Mouse (Mus musculus) thymus, adult 2 months (tissue): ENCODE measurements around the gene Atrnl1. TPM values are rescaled to one million over a fixed set of nuclear protein-coding genes. Genes with fewer than 3 reads are reported as not detected.

Source experiments
- DNase-seq: peaks from one replicate; pipeline ENCODE4 v3.0.0; 2021
- H3K27ac ChIP-seq: fragments of 200-500 bp; 2 replicates; pipeline ENCODE4 v1.5.1; 2012; ENCODE audit warnings: low read length, control low read depth; ENCODE audit not compliant: control insufficient read depth, insufficient read depth
- H3K27me3 ChIP-seq: fragments of 200-500 bp; 2 replicates; pipeline ENCODE4 v1.6.1; 2012; ENCODE audit warnings: mild to moderate bottlenecking, low read length, moderate library complexity, mixed read lengths; ENCODE audit not compliant: control insufficient read depth, insufficient read depth
- H3K36me3 ChIP-seq: fragments of 200-500 bp; 2 replicates; pipeline ENCODE4 v1.6.1; 2012; ENCODE audit warnings: mild to moderate bottlenecking, low read length, moderate library complexity; ENCODE audit not compliant: control insufficient read depth, insufficient read depth
- H3K4me1 ChIP-seq: fragments of 200-500 bp; replicated peaks from 2 replicates; pipeline ENCODE4 v1.6.1; 2012; ENCODE audit warnings: low read length; ENCODE audit not compliant: control insufficient read depth, insufficient read depth
- H3K4me3 ChIP-seq: fragments of 200-500 bp; 2 replicates; pipeline ENCODE4 v1.5.1; 2012; ENCODE audit warnings: mild to moderate bottlenecking, low read length, control low read depth, moderate library complexity; ENCODE audit not compliant: control insufficient read depth, insufficient read depth
- CTCF ChIP-seq: fragments of 200-500 bp; IDR thresholded peaks from 2 replicates; pipeline ENCODE4 v1.5.1; 2012; ENCODE audit warnings: mild to moderate bottlenecking, control low read depth, low read length, moderate library complexity, borderline replicate concordance; ENCODE audit not compliant: control insufficient read depth, poor library complexity, insufficient read depth; ENCODE audit errors: extremely low read depth
- POLR2A ChIP-seq: fragments of 200-500 bp; IDR thresholded peaks from 2 replicates; pipeline ENCODE4 v1.6.1; 2012; ENCODE audit warnings: mild to moderate bottlenecking, low read length, control low read depth, moderate library complexity; ENCODE audit not compliant: control insufficient read depth, poor library complexity, insufficient read depth; ENCODE audit errors: extremely low read depth
- WGBS: fragments of 180-500 bp; shearing (Covaris S2); methylation state at CpG from one replicate; pipeline ENCODE4 v1.1.7; 2018; 5-methylcytosine and 5-hydroxymethylcytosine counted together
- polyA plus RNA-seq: library from polyadenylated mRNA; depleted of rRNA; stranded (reverse); fragments of >200 nt; gene quantifications from 2 replicates; pipeline ENCODE4 v1.2.3, GENCODE M21; 2012

Gene Atrnl1
- polyA plus RNA-seq, 1 experiment: 8.2 TPM

DNA sequence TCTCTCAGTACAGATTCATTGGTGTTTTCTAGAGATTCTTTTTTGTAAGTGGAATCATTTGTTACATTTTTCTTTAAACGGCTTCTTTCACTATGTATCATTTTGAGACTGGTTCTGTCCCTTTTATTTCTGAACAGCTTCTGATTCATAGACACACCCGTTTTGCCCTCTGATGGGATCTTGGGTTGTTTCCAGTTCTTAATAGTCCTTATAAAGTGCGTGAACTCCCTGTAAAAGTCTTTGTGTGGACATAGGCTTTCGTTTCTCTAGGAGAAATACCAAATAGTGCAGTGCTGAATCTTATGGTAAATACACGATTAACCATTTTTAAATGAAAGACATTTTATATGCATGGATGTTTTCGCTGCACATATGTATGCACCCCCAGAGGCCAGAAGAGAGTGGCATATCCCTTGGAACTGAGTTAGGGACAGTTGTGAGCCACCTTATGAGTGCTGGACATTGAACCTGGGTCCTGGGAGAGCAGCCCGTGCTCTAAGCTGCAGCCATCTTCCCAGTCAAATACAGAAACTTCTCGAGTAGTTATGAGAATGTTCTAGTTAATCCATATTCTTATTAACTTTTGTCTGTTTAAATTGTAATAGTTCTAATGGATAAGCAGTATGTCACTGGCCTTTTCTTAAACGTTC, 5.3 kb downstream of the Atrnl1 start:
- Histone ChIP-seq H3K4me3 (no peak overlapping the region), H3K36me3 (no peaks in the 10 kb centered on the region), H3K27me3 (no peaks in the 10 kb centered on the region), H3K4me1 (peaks cover 5% of the 10 kb centered on the region), H3K27ac (no peak overlapping the region)
- no peak for DNase-seq
- 91% methylated on average over 9 of the region's 9 CpGs for WGBS
- no peak for TF ChIP-seq POLR2A
- no peak for TF ChIP-seq CTCF

DNA sequence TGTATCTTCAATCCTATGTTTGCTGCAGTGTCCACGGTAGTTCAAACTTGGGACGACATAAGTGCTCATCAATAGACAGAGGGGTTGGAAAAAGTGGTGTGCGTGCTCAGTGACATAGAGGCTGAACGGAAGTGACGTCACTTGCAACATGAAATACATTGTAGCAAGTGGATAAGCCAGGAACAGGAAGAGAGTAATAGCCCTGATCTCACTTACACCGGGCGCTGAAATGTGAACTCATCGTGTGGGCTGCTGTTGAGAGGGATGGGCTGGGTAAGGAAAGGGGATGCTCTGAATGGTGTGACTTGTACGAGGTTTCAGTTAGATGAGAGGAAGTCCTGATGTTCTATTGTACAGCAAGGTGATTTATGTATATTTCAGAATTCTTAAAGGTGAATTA, 8.3 kb downstream of the Atrnl1 start:
- no peak overlapping the region for H3K4me3 ChIP-seq
- WGBS: 74% methylated on average over 9 of the region's 9 CpGs
- no peak for DNase-seq
- no peaks in the 10 kb centered on the region for H3K27me3 ChIP-seq
- no peaks in the 10 kb centered on the region for H3K36me3 ChIP-seq
- TF ChIP-seq POLR2A (no peak), CTCF (no peak)
- no peaks in the 10 kb centered on the region for H3K4me1 ChIP-seq
- H3K27ac ChIP-seq: no peak overlapping the region

DNA sequence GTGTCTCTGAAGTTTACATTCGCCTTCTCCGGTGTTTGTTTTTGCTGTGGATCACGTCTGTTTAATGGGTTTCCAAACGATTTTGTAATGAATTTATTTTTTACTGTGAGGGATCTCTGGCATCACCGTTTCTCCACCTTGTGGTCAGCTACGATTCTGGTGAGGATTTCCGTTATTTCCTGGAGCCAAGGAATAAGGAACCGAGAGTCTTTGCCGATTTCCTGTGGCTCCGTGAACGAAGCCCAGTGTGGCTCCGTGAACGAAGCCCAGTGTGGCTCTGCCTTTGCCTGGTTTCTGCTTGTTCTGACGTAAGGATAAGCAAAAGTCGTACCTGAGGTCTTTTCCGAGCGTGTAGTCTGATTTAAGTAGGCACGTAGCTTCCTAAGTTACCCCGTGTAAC, 11.0 kb downstream of the Atrnl1 start:
- no peaks in the 10 kb centered on the region for H3K27me3 ChIP-seq
- H3K27ac ChIP-seq: no peak overlapping the region
- no peak for TF ChIP-seq POLR2A
- TF ChIP-seq CTCF: no peak
- no peaks in the 10 kb centered on the region for H3K36me3 ChIP-seq
- DNase-seq: no peak
- WGBS: 61% methylated on average over 19 of the region's 19 CpGs
- H3K4me3 ChIP-seq: no peak overlapping the region
- H3K4me1 ChIP-seq: no peaks in the 10 kb centered on the region

DNA sequence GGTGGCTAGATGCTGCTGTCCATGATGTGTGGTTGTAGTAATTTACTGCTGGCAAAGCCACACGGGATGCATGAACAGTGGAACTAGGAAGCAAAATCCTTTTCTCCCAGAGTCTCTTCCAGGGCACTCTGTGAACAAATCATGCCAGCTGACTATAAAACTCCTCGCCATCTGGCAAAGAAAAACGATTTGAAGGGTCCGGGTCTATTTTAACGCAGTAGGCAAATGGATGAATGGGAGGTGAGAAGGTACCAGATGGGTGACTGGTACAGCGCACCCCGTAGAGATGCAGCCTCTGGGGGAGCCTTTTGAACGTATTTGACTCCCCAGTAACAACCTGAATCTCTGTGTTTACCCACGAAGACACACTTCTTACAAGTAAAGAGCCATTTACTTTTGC, 14.9 kb downstream of the Atrnl1 start:
- WGBS: 94% methylated on average over 9 of the region's 9 CpGs
- Histone ChIP-seq H3K36me3 (no peaks in the 10 kb centered on the region), H3K4me3 (no peak overlapping the region), H3K27ac (no peak overlapping the region), H3K4me1 (no peaks in the 10 kb centered on the region), H3K27me3 (no peaks in the 10 kb centered on the region)
- no peak for TF ChIP-seq CTCF
- no peak for DNase-seq

DNA sequence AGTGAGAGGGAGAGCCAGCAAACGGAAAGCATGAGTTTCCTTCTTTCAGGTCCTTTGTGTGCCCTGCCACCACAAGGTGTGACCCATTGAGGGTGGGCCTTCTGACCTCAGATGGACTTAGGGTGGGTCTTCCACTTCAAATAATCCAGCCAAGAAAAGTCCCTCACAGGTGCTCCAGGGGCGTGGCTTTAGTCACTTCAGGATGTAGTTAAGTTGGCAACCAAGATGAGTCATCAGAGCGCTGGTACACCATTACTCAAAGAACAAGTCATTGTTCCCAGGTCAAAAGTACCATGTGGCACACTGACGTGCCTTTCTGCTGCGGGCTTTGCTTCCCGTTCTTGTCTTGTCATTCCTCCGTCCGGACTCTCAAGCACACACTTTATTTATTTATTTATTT, 16.4 kb downstream of the Atrnl1 start:
- 95% methylated on average over 8 of the region's 8 CpGs for WGBS
- no peak overlapping the region for H3K27ac ChIP-seq
- TF ChIP-seq POLR2A: no peak
- TF ChIP-seq CTCF: no peak
- H3K27me3 ChIP-seq: no peaks in the 10 kb centered on the region
- H3K4me1 ChIP-seq: no peaks in the 10 kb centered on the region
- H3K36me3 ChIP-seq: no peaks in the 10 kb centered on the region
- no peak for DNase-seq
- no peak overlapping the region for H3K4me3 ChIP-seq

DNA sequence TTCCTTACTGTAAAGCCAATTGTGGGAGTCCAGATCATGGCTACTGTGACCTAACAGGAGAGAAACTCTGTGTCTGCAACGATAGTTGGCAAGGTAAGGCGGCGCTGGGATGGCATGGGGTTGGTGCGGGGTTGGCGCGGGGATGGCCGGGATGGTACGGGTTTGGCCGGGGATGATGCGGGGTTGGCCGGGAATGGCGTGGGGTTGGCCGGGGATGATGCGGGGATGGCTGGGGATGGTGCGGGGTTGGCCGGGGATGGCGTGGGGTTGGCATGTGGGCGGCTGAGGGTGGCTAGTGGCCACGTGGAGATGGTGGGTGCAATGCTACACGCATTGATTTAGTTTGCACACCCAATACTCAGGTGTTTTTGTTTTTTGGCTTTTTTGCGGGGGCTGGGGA, 31.7 kb downstream of the Atrnl1 start:
- Histone ChIP-seq H3K27ac (no peak overlapping the region), H3K27me3 (no peaks in the 10 kb centered on the region), H3K4me3 (no peak overlapping the region), H3K36me3 (no peaks in the 10 kb centered on the region), H3K4me1 (no peaks in the 10 kb centered on the region)
- 98% methylated on average over 21 of the region's 21 CpGs for WGBS
- DNase-seq: no peak
- TF ChIP-seq CTCF (no peak), POLR2A (no peak)

DNA sequence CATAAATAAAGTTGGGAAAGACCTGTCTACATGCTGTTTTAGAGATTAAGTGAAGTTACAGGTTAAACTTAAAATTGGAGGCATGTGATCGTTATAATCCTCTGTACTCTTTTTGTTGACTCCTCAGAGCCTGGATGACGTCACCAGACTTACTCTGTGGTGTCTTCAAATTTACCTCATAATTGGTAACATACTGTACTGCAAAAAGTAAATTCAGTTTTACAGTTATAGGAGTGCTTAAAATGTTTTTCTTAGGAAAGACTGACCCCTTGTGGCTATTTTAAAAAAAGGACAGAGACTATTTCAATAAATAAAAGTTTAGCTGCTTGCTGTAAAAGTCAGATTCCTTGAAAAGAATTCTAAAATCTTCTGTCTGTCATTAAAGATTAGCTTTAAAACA, 32.1 kb downstream of the Atrnl1 start:
- H3K27me3 ChIP-seq: no peaks in the 10 kb centered on the region
- 61% methylated on average over 2 of the region's 2 CpGs for WGBS
- DNase-seq: no peak
- no peak overlapping the region for H3K27ac ChIP-seq
- no peak overlapping the region for H3K4me3 ChIP-seq
- no peaks in the 10 kb centered on the region for H3K36me3 ChIP-seq
- H3K4me1 ChIP-seq: no peaks in the 10 kb centered on the region
- TF ChIP-seq POLR2A (no peak), CTCF (no peak)
